Mouse (Mus musculus): ENCODE data around the gene Zfp740. TPM values are rescaled to one million over a fixed set of nuclear protein-coding genes. Genes with fewer than 3 reads are reported as not detected.

Zfp740 gene
- total RNA-seq, 2 experiments from 2014 or later: 32.2 to 35.9 TPM

DNA sequence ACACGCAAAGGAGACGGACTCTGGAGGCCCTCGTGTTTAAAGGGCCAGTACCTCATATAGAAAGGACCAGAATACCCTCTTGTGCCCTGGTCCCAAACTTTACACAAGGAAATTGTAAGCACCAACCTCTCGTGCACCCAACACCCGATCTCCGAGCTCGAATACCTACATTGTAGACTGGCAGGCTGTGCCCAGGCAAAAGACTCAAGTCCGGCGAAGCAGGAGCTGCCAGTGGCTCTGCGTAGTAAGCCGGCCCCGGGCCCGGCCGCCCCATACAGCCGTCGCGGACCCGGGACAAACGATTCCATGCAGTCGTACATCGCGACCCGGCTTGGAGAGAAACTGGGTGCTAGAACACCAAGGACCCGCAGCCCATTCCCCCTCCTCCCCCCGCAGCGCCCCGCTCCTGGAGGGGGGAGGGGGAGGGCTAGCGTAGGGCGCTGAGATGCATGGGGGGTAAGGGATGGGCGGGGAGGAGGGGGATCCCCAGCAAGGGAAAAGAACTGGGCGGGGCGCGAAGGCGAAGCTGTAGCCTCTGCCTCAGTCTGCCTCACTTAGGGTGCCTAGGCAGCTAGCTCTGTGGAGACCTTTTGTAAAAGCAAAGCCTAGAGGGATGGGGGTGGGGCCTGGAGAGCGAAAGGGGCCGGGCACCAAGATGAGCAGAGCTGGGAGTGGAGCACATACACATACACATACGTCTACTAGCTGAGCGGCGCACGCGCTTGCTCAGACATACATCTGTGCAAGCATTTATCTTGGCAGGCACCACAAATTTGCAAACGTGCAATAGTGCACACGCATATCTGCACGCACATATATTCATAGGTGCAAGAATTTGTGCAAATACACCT, 43.1 kb downstream of the Zfp740 start:
- intact Hi-C loops (cut with DNase I): loop anchor here (5.0 kb wide), 1 partner anchor 271 kb away; the partner anchor contains the start of genes Map3k12 and Tarbp2
- peak; percentile 73 to 78 for DNase-seq

DNA sequence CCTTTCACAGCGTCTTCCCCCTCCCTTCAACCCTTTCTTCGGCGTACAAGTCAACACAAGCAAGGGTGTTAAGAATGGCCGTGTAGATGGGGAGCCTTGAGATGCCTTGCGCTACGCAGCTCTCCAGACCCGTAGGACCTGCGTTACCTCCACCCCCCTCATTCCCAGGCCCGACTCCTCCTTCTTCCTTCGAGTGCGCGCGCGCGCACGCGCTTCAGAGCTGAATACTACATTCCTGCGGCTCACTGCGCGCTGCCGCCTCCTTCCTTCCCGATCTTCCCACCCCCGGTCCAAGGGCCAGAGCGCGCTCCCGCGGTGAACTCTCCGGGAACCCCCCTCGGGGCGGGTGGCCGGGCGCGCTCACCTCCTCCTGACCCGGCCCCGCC, 43.8 kb downstream of the Zfp740 start:
- intact Hi-C loops (cut with DNase I): loop anchor here (5.0 kb wide), 1 partner anchor 270 kb away; the partner anchor contains the start of genes Map3k12 and Tarbp2

DNA sequence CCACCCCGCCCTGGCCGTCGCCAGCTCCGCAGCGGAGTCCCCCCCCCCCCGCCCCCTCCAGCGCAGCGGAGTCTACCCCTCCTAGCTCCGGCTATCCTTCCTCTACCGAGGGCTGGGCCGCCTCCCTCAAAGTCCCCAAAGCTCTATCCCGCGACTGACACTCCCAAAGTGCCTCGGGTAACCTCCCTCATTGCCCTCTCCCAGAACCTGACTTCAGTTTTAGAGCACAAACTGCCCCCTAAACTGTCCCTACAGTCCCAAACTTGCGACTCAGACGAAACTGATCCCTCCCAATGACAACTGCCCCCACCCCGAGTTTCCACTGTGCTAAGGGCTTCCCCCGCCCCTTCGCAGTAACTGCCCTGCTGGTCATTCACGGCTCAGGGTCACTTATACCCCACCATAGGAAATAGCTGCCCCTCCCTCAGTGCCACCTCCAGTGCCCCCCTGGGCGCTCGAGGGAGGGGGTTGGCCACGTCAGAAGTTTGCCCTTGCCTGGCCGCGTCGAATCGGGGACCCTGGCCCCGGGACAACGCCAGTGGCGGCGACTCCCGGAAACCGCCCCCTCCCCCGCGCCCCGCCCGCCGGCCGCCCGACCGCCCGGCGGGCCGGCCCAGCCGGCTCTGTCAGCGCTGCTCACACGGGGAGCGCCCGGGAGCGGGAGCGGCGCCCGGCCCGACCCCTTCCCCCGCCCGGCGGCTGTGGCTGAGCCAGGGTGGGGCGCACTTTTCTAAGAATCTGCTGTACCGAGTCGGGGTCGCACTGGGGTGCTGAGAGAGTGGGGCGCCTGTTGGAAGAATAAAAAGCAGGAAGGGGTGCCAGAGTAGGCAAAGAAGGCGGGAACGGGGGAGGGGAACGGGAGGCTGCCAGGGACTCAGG, 44.4 kb downstream of the Zfp740 start:
- peak; percentile 76 to 92 for DNase-seq
- intact Hi-C loops (cut with DNase I): loop anchor here (2.0 to 5.0 kb wide), 2 partner anchors 31 to 270 kb away; partner anchors contain the start of genes Map3k12, Mfsd5 and Tarbp2

More for the DNA sequence above, 43.8 kb downstream of the Zfp740 start:
- DNase-seq: peak; percentile 93 to 94

DNA sequence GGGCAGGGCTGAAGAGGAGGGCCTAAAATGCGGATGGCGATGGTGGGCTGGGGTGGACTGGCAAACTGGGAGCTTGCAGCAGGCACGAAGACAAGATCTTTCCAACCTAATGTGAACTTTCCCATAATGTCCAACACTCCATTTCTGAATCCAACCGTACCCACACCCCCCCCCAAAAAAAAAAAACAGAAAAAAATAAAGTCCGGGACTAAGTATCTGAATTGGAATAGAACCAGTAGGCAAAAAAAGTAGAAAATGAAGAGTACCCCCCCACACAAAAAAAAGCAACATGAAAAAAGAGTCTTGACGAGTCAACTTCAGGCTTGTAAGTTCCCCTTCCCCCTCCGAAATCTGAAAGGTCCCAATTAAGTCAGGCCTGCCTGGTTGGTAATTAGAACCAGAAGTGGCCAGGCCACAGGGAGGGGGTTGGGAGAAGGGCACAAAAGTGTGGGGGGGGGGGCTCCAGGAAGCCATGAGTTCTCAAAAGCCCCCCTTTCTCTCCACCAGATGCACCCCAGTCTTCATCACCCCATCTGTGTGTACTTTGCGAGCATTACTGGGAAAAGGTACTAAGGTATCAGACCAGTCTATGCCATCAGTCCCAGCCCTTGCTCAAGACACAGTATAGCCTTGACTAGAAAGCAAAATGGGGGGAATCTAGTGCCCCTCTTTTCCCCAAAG, 45.2 kb downstream of the Zfp740 start:
- DNase-seq: no peak
- intact Hi-C loops (cut with DNase I): loop anchor here (2.0 to 5.0 kb wide), 2 partner anchors 31 to 269 kb away; partner anchors contain the start of genes Map3k12, Mfsd5 and Tarbp2

GRCm38 (mm10) chr15:102248812-102249191, 45.8 kb downstream of the Zfp740 start:
- intact Hi-C loops (cut with DNase I): loop anchor here (2.0 to 5.0 kb wide), 2 partner anchors 30 to 268 kb away; partner anchors contain the start of genes Map3k12, Mfsd5 and Tarbp2
- peak in 1 of 2 experiments; percentile 25 for DNase-seq

- peak; percentile 43 for DNase-seq
- intact Hi-C loops (cut with DNase I): loop anchor here (2.0 to 5.0 kb wide), 2 partner anchors 30 to 268 kb away; partner anchors contain the start of genes Map3k12, Mfsd5 and Tarbp2
Observed at GRCm38 (mm10) chr15:102249251-102249691, 46.2 kb downstream of the Zfp740 start.

DNA sequence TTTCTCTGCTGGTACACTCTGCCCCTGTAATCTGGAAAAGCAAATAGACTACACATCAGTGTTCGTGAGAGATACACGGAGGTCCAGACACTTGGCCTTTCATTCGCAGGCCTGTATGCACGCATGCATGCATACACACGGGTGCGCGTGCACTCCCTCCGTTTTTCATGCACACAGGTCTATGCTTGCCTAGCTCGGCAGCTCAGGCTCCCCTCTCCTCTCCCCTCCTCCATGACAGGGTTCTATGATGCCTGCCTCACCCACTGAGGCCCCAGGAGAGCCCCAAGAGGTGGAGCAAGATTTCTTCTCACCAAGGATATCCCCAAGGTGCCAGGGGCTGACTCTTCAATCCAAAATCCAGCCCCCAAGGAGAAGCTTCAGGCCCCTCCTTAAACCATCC, 46.9 kb downstream of the Zfp740 start:
- DNase-seq: no peak
- intact Hi-C loops (cut with DNase I): loop anchor here (2.0 to 5.0 kb wide), 2 partner anchors 29 to 267 kb away; partner anchors contain the start of genes Map3k12, Mfsd5 and Tarbp2

DNA sequence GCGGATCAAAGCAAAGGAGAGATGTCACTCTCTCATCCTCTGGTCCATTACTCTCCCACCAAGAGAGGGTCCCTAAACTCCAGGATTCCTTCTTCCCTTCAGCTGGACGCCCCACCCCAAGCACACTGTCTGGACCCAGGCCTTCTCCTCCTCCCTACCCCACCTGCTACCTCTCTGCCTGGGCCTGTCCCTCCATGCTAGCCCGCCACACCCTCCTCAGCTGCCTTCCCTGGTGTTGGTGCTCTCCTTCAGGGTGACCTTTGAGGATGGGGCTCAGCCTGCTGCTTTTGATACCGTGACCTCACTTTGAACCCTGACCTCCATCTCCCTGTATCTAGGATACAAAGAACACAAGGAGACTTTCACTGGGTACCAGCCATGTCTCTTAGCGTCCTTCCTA, 47.5 kb downstream of the Zfp740 start:
- intact Hi-C loops (cut with DNase I): no loop called here
- DNase-seq: no peak

DNA sequence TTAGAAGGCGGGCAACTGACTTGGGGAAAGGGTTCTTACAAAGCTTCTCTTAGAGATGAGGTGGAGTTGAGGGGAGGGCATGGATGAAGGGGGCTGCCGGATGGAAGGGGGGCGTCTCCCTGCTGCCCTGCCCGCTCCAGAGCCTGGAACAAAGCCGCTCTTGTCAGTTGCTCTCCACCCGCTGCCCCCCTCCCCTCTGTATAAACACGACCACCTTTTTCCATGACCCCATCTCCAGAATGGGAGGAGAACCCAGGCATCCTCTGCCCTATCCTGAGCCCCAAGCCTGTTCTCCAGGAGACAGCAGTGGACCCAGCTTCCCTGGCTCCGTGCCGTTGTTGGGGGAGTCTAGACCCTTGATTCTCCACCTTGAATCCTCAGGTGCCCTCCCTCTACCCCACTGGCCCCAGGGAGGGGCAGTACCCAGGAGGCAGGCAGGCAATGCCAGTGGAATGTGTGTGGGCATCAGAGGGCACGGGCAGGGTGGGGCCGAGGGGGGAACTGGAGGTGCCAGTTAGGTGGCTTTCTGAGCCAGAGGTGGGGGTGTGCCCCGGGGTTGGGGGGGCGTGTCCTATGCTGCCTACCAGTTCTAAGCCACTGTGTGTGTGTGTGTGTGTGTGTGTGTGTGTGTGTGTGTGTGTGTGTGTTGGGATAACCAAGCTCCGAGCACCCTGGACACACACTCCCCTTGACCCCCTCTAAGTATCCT, 52.7 kb downstream of the Zfp740 start:
- intact Hi-C loops (cut with DNase I): no loop called here
- DNase-seq: no peak

- no peak for DNase-seq
- intact Hi-C loops (cut with DNase I): no loop called here
Observed at GRCm38 (mm10) chr15:102256431-102257201, 53.6 kb downstream of the Zfp740 start.

GRCm38 (mm10) chr15:102257202-102258075, 54.4 kb downstream of the Zfp740 start, which contains the start of gene Rarg:
Gene Rarg, minus strand, starts transcription at chr15:102257517.
- peak; percentile 53 to 62 for DNase-seq
- intact Hi-C loops (cut with DNase I): no loop called here

DNA sequence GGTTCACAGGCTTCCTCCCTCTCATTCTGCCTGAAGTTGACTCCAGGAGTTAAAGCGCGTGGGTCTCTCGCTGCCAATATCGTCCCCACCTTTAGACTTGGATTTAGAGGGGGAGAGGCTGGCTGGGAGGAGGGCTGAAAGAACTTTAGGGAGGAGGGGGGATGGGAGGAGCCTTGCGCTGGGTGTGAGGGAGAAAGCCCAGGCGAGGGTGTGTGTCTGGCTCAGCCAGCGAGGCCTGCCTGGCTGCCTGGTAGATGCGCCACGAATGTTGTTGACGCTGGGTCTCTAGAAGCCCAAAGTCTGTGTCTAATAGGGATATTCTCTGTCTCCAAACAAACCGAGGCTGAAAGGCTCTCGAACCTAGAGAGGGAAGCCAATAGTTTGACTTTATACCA, 55.0 kb downstream of the Zfp740 start:
- intact Hi-C loops (cut with DNase I): no loop called here
- DNase-seq: peak; percentile 60 to 62

- intact Hi-C loops (cut with DNase I): no loop called here
- no peak for DNase-seq
Observed at GRCm38 (mm10) chr15:102258581-102259253, 55.7 kb downstream of the Zfp740 start.

- intact Hi-C loops (cut with DNase I): no loop called here
Observed at GRCm38 (mm10) chr15:102262582-102262981, 59.5 kb downstream of the Zfp740 start.

GRCm38 (mm10) chr15:102263037-102263436, 60.0 kb downstream of the Zfp740 start:
- intact Hi-C loops (cut with DNase I): no loop called here
- DNase-seq: no peak

More at GRCm38 (mm10) chr15:102262582-102262981, 59.5 kb downstream of the Zfp740 start:
- DNase-seq: no peak

Measured in heart, postnatal 36 days (tissue).